Mouse (Mus musculus) frontal cortex, postnatal 10 days (tissue): ENCODE data around the gene Fn3k.

Experiments
- DNase-seq, 2 experiments: peaks; one replicate each; pipeline ENCODE4 v3.0.0; 2022; ENCODE audit warnings: low spot score in 2 of 2, mixed read lengths in 1 of 2

The Fn3k gene

DNA sequence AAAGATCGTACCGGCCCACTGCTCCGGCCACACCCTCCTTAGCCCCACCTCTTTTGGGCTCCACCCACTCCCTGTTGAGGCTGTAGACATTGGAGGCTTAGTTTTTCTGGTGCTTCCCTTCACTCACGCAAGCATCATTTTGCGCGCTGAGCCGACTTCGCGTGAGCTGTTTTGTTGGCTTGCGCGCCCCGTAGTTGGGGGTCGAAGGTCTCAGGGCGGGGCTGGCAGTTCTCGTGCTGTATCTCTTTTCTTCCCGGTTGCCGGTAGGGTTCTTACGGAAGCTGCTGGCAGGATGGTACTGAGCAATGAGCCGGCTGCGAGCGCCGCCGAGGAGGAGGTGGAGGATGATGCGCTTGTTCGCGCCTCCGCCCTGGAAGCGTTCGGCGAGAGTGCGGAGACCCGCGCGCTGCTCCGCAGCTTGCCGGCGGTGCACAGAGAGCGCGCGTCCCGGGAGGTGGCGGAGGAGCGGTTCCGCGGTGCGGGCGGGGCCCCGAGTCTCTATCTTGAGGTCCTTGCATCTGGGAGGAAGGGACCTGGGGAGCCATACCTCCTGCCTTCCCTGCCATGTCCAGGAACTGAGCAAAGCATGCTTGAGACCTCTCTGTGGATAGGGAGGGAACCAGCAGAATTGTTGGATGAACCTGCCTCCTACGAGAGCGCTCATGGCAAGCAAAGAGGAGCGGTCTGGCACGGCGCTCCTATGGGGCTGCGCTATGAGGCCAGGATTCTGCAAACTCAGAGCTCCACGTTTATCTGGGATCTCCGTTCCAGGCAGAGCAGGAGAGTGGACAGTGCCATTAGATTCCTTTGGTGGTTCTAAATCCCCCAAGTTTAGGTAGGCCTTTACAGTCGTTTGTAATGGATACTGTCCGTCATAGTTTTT is 17.3 kb downstream of the Fn3k start, which contains the start of gene Tbcd:
Gene Tbcd, plus strand, starts transcription at position 197 of the 883 bp plus-strand sequence.
- DNase-seq: peak; percentile 95

DNA sequence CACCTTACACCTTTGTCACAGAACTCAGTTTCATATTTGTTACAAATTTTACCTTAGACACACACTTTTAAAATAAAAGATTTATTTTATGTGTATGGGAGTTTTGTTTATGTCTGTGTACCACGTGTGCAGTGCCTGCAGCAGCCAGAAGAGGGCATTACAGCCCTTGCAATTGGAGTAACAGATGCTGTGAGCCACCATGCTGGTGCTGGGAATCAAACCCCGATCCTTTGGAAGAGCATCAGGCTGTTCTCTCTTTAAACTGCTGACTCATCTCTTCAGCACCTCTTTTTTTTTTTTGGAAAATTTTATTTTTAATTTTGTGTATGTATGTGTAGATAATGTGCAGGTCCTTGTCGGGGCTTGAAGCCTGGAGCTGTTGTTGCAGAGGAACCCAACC is 23.2 kb downstream of the Fn3k start:
- DNase-seq: no peak

DNA sequence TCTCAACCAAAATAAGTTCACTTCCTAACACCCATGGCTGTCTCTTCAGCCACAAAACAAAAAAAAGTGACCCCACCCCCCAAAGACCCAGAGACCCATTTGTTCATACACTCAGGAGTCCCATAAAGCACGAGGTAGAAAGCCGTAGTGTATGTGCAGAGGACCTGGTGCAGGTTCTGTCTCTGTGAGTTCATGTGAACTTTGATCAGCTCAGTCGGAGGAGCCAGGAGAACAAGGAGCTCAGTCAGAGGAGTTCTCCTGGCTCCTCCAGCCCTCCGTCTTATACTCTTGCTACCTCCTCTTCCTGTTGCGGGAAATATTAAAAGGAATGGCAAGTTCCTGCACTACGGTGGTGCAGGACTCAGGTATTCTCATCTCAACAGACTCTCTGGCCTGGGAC is 32.7 kb downstream of the Fn3k start:
- no peak for DNase-seq

DNA sequence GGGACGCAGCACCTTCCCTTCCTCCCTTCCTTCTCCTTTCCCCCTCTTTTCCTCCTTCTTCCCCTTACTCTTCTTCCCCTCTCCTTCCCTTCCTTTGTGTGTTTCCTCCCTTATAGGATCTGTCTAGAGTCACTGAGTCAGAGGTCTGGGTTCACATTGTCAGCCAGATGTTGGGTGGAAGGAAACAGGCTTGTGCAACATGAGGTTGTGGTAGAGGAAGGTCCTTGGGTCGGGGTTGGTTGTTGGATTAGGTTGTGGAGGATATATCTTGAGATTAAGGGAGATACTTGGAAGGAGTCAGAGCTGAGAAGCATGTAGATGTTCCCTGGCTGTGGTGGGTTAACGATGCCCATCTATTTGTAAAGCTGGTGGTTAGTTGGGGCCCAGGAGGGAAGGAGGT is 40.1 kb downstream of the Fn3k start:
- no peak for DNase-seq

DNA sequence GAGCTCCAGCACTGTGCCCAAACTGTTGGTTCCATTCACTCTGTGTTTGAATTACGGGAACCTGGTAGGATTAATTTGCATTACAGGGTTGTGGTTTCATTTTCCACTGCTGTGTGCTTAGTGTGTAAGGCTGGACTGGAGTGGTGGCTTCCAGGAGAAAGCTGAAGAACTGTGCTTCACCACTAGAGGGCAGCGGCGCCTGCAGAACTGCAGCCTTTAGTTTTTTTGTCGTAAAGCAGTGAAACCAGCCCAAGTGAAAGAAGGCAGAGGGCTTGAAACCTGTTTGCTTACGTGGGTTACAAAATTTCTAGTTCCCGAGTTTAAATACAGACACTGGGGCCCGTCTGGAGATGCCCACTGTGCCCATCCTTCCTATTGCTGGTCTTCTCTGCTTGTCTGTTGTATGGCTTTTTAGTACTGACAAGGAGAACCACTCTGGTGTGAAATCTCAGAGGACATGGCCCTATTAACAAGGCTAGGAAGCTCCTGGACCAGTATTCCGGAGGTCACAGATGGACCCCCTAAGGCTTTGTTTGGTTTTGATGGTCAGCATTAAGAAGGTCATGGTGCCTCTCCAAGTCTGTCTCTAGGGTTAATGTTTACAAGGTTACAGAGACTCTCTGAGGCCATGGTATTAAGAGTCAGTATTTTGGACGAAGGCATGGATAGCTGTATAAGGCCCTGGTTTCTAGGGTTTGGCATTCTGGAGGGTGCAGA is 41.1 kb downstream of the Fn3k start:
- peak in 1 of 2 experiments; percentile 76 for DNase-seq

DNA sequence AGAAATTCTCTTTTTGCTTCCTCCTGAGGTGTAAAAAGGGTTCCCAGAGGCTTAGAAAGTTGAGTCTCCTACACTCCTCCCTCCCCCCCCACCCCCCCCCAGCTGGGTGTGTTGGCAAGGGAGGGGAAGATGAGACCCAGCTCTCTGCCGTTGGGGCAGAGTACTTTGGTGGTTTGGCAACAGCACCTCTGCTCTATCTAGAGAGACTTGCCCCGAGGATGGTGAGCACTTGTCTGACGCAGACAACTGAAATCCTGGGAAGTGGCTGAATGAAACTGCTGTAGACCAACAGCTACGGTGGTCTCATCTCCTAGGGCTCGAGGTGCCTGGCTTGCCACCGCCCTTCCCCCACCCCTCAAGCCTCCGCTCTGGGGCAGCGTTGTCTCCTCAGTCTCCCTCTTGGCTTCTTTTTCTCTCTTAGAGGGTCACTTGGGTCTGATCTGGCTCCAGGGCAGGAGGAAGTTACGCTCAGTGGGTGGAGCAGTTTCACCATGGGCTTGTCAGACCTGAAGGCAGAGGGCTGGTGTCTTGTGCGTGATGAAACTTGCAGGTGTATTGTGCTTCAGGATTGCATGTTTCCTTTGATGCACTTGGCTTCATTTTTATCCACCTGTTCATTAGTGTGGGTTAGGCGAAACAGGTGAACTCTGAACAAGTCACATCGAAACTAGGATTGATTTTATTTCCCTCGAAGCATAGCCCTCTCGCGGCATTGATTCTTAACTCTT is 44.9 kb downstream of the Fn3k start:
- DNase-seq: no peak

DNA sequence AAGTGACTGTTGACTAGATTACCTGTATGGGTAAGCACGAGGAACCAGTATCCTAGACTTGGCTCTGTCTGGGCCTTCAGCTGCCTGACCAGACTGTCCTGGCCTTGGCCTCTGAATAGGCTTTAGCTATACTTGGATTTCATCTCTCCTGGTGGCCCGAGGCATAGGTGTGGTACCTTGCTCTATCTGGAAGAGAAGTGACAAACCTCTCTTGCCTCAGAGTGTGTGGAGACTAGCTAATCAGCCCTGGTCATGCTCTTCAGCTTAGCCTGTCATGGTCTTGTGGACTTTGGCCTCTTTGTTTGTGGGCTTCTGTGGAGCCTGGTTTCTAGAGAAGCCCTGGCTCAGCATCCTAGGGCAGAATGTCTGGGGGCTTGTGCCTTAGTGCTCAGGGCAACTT is 46.4 kb downstream of the Fn3k start:
- DNase-seq: no peak

DNA sequence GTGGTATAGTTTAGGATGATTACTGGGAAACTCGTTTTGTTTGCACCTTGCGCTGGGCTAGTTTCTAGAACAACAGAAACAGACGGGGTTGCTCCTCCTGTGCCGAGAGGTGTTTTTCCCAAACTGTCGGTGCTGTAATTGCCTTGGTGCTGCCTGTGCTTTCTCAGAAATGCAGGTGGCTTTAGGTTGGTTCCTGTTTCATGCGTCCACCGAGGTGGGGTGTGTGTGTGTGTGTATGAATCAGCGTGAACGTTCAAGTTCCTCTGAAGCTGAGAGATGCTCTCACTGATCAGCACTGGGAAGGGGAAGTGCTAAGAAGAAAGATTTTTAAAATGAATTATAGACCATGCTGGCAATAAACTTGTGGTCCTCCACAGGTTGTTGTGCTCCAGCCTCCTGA is 51.2 kb downstream of the Fn3k start:
- DNase-seq: no peak

DNA sequence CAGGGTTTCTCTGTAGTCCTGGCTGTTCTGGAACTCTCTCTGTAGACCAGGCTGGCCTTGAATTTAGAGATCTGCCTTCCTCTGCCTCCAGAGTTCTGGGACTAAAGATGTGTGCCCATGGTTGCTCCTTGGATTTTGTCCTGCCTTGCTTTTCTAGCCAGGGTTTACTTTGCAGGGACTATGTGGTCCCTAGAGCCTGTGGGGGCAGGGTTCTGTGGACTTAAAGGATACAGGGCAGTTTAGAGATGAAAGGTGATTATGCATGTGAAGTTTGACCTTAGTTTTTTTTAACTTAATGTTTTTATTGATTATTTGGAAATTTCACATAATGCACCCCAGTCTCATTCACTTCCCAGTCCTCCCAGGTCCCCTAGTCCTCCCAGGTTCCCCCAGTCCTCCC is 55.9 kb downstream of the Fn3k start:
- DNase-seq: no peak
